Mouse (Mus musculus) C2C12 (cell line): ENCODE measurements around the gene Rabep2.

Source experiments
- CEBPB ChIP-seq: IDR thresholded peaks from one replicate; pipeline ENCODE4 v1.6.1; 2011; ENCODE audit warnings: low read depth, mild to moderate bottlenecking, control low read depth, moderate library complexity
- CTCF ChIP-seq: IDR thresholded peaks from one replicate; pipeline ENCODE4 v1.5.1; 2011; ENCODE audit not compliant: control insufficient read depth, insufficient read depth, insufficient read length
- FOSL1 ChIP-seq: IDR thresholded peaks from one replicate; pipeline ENCODE4 v1.8.0; 2011; ENCODE audit warnings: mild to moderate bottlenecking, low read length; ENCODE audit not compliant: poor library complexity, insufficient read depth, severe bottlenecking
- MAX ChIP-seq: IDR thresholded peaks from one replicate; pipeline ENCODE4 v1.6.1; 2011; ENCODE audit warnings: mild to moderate bottlenecking, control low read depth
- MYOG ChIP-seq: IDR thresholded peaks from one replicate; pipeline ENCODE4 v1.6.1; 2011; ENCODE audit not compliant: control insufficient read depth, insufficient read length; ENCODE audit errors: extremely low read depth
- USF1 ChIP-seq: IDR thresholded peaks from one replicate; pipeline ENCODE4 v1.6.1; 2011; ENCODE audit warnings: low read depth, mild to moderate bottlenecking, control low read depth, moderate library complexity

DNA sequence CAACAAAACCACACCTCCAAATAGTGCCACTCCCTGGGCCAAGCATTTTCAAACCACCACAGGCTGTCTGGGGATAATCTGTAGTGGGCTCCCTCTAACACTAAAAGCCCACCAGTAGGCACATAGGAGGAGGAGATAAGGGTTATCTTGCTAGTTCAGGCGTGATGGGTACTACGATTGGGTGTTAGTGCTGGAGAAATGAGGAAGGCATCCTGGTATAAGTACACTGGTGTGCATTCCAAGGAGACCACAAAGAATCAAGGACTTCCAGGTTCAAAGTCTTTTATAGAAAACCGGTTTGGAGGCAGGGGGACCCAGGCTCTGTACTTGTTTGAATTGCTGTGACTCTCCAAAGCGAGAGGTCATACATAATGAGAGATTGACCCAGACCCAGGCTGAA lies 405 bp upstream of the Rabep2 start:
- no peak for TF ChIP-seq CTCF
- no peak for TF ChIP-seq FOSL1
- no peak for TF ChIP-seq MYOG
- TF ChIP-seq MAX: no peak
- no peak for TF ChIP-seq USF1
- TF ChIP-seq CEBPB: no peak
